7 mouse cellular contexts compared by ENCODE assay signal in genomic region chr6:28831011-28831853, GRCm38 (mm10). TPM values are rescaled to one million over a fixed set of nuclear protein-coding genes. Genes with fewer than 3 reads are reported as not detected.
DNase-seq lines count a peak whose midpoint lies in the region; ATAC-seq and TF ChIP-seq lines count a peak whose summit lies in the region.

Lrrc4 (minus strand) TSS chr6:28831747.

- no peak for ATAC-seq in embryonic facial prominence, embryonic 11.5 days (replicated peaks; ENCODE audit: insufficient number of reproducible peaks, low FRiP score, low TSS enrichment, low read depth)
- no peak for ATAC-seq in hindbrain, embryonic 12.5 days (ENCODE audit: low FRiP score)
- ATAC-seq in liver, embryonic 14.5 days (ENCODE audit: insufficient read depth): no peak
- ATAC-seq in inflammation-experienced regulatory T-cells, adult 6 months: no peak

- H3K9me3 ChIP-seq in embryonic facial prominence, embryonic 11.5 days (replicated peaks; ENCODE audit: control insufficient read depth, low read length): no peaks in the 10 kb centered on the region
- no peaks in the 10 kb centered on the region for H3K9me3 ChIP-seq in hindbrain, embryonic 12.5 days (replicated peaks)
- no peaks in the 10 kb centered on the region for H3K9me3 ChIP-seq in liver, embryonic 14.5 days (ENCODE audit: control insufficient read depth, low read length)

- peaks cover 20% of the 10 kb centered on the region for H3K27me3 ChIP-seq in embryonic facial prominence, embryonic 11.5 days (ENCODE audit: control insufficient read depth, insufficient read depth, low read length)
- peaks cover 12% of the 10 kb centered on the region for H3K27me3 ChIP-seq in hindbrain, embryonic 12.5 days
- H3K27me3 ChIP-seq in liver, embryonic 14.5 days (ENCODE audit: control insufficient read depth, insufficient read depth, low read length): peaks cover 33% of the 10 kb centered on the region

- no peak for TF ChIP-seq CTCF in layer of hippocampus, adult 2 months (conservative IDR thresholded peaks at IDR 0.05)
- TF ChIP-seq CTCF in liver, embryonic 14.5 days (IDR thresholded peaks at IDR 0.05; ENCODE audit: low read depth): no peak

- H3K4me3 ChIP-seq in layer of hippocampus, adult 2 months: peak within 1 kb of the TSS; percentile 73
- peak within 1 kb of the TSS; percentile 59 for H3K4me3 ChIP-seq in embryonic facial prominence, embryonic 11.5 days (ENCODE audit: low read depth, low read length)
- H3K4me3 ChIP-seq in hindbrain, embryonic 12.5 days: peak within 1 kb of the TSS; percentile 80
- peak within 1 kb of the TSS; percentile 35 to 52 for H3K4me3 ChIP-seq in liver, embryonic 14.5 days (ENCODE audit: insufficient read depth in 1 of 2, low read depth in 2 of 2, low read length in 2 of 2)

- WGBS in embryonic facial prominence, embryonic 11.5 days: 21% methylated on average over 27 of the region's 27 CpGs
- 21% methylated on average over 27 of the region's 27 CpGs for WGBS in hindbrain, embryonic 12.5 days
- WGBS in liver, embryonic 14.5 days (ENCODE audit: insufficient replicate concordance): 49% methylated on average over 27 of the region's 27 CpGs

- H3K4me1 ChIP-seq in embryonic facial prominence, embryonic 11.5 days (ENCODE audit: control insufficient read depth, insufficient read depth, low read length): no peaks in the 10 kb centered on the region
- H3K4me1 ChIP-seq in hindbrain, embryonic 12.5 days: peaks cover 58% of the 10 kb centered on the region
- H3K4me1 ChIP-seq in liver, embryonic 14.5 days (replicated peaks; ENCODE audit: control insufficient read depth in 2 of 2, insufficient read depth in 2 of 2, low read length in 1 of 2): peaks cover 0 to 3% of the 10 kb centered on the region in 2 experiments; a peak in 1 of 4 replicates

- H3K36me3 ChIP-seq in embryonic facial prominence, embryonic 11.5 days (replicated peaks; ENCODE audit: control insufficient read depth, insufficient read depth, low read depth, low read length): no peaks in the 10 kb centered on the region; the same call in 1 of the 2 replicates
- H3K36me3 ChIP-seq in hindbrain, embryonic 12.5 days: no peaks in the 10 kb centered on the region
- no peaks in the 10 kb centered on the region for H3K36me3 ChIP-seq in liver, embryonic 14.5 days (replicated peaks; ENCODE audit: control insufficient read depth, insufficient read depth, low read depth)

- TF ChIP-seq EP300 in liver, embryonic 14.5 days (IDR thresholded peaks at IDR 0.05; ENCODE audit: low read depth): no peak

- no peak for DNase-seq in layer of hippocampus, adult 2 months (ENCODE audit: low spot score in 2 of 2)
- no peak for DNase-seq in layer of hippocampus, adult 11-12 months (ENCODE audit: low spot score)
- DNase-seq in embryonic facial prominence, embryonic 11.5 days (ENCODE audit: low spot score): peak; percentile 24
- DNase-seq in liver, embryonic 14.5 days (ENCODE audit: low read depth in 3 of 3, low spot score in 3 of 3): no peak
- DNase-seq in gastrocnemius, postnatal 4 days (ENCODE audit: low spot score in 2 of 2): no peak

- peak within 1 kb of the TSS; percentile 100 for H3K4me2 ChIP-seq in embryonic facial prominence, embryonic 11.5 days (ENCODE audit: low read depth, low read length)
- H3K4me2 ChIP-seq in hindbrain, embryonic 12.5 days (replicated peaks): peak within 1 kb of the TSS; percentile 97
- peak within 1 kb of the TSS; percentile 66 for H3K4me2 ChIP-seq in liver, embryonic 14.5 days (ENCODE audit: low read depth)

- peak within 1 kb of the TSS; percentile 100 for H3K27ac ChIP-seq in layer of hippocampus, adult 2 months
- 0 out of 2 replicates have a peak within 1 kb of the TSS, but pooled peaks have one; percentile 17 for H3K27ac ChIP-seq in embryonic facial prominence, embryonic 11.5 days (replicated peaks; ENCODE audit: low read depth, low read length)
- H3K27ac ChIP-seq in hindbrain, embryonic 12.5 days: peak within 1 kb of the TSS; percentile 95
- no peak within 1 kb of the TSS for H3K27ac ChIP-seq in liver, embryonic 14.5 days

- H3K9ac ChIP-seq in embryonic facial prominence, embryonic 11.5 days (replicated peaks; ENCODE audit: low read length): peak within 1 kb of the TSS; percentile 69
- H3K9ac ChIP-seq in hindbrain, embryonic 12.5 days: peak within 1 kb of the TSS; percentile 92
- H3K9ac ChIP-seq in liver, embryonic 14.5 days (replicated peaks): no peak within 1 kb of the TSS

RNA-seq across cellular contexts. Expression of gene Lrrc4, which starts in this region (rescaled TPM):
- total RNA-seq in layer of hippocampus, adult 2 months (2021): 10 to 100 TPM; 96.2 to 98.8 TPM
- polyA plus RNA-seq in embryonic facial prominence, embryonic 11.5 days (2014; fragmentation: Nextera tagmentation; extraction: Ambion mirVana): 1.0 and 1.1 TPM in 2 replicates
- 3.6 and 4.6 TPM in 2 replicates for polyA plus RNA-seq in hindbrain, embryonic 12.5 days (2016; fragmentation: Nextera tagmentation; extraction: Ambion mirVana)
- 0.06 and 0.31 TPM in 2 replicates for polyA plus RNA-seq in liver, embryonic 14.5 days (2012; rRNA removed)
- polyA plus RNA-seq in liver, embryonic 14.5 days (2014; fragmentation: Nextera tagmentation; extraction: Ambion mirVana): 0.10 TPM in 1 of 2 replicates, not detected in the other
- 1 to 10 TPM; 1.3 to 1.6 TPM for total RNA-seq in gastrocnemius, postnatal 4 days (2021)
- under 1 TPM in 2 of 3 experiments, not detected in 1; 0.20 to 0.31 TPM for polyA plus RNA-seq in inflammation-experienced regulatory T-cells, adult 6 months (2017; shearing (Covaris generic))

Comparison
In these comparisons a context has a peak if more than half of its experiments do, and no peak if none do; other contexts are left out.
1. RNA of gene Lrrc4 (total RNA-seq): 96.2 to 98.8 TPM in layer of hippocampus, adult 2 months; 1.3 to 1.6 TPM in gastrocnemius, postnatal 4 days; every median in the first group is over 10 times any median in the second.
2. Peak in every context shown above with its lines, with median percentiles within 50 percentile points of each other: H3K4me3 ChIP-seq and H3K4me2 ChIP-seq.